Mouse (Mus musculus) regulatory T cell (primary cell): ENCODE data around the gene Ptx3.
"Not testable (repeated sequence)": the region's sequence is repeated elsewhere in the genome, so short reads cannot be mapped to it uniquely, and the experiment has no call there.

ENCODE experiments used
- in situ Hi-C: fragments of 300-600 bp; cut with MboI, MseI; formaldehyde crosslinking; loops from one replicate; pipeline ENCODE4 v1.15.1; 2025; ENCODE audit warnings: high pct_unique_total_duplicates

Ptx3 gene

GRCm38 (mm10) chr3:66219655-66220191 is at the start of gene Ptx3:
Ptx3 (plus strand) TSS chr3:66219910.
- in situ Hi-C loops: no loop called here

GRCm38 (mm10) chr3:66172907-66173306 is 46.8 kb upstream of the Ptx3 start:
- in situ Hi-C loops: no loop called here

GRCm38 (mm10) chr3:66179647-66180046 is 40.1 kb upstream of the Ptx3 start:
- in situ Hi-C loops: no loop called here

- in situ Hi-C loops: no loop called here
These were observed 25.7 kb upstream of the Ptx3 start for GRCm38 (mm10) chr3:66193910-66194562.

- in situ Hi-C loops: no loop called here
These were observed 10.7 kb upstream of the Ptx3 start for GRCm38 (mm10) chr3:66208836-66209573.

GRCm38 (mm10) chr3:66213524-66213923 is 6.2 kb upstream of the Ptx3 start:
- in situ Hi-C loops: no loop called here

GRCm38 (mm10) chr3:66215759-66216158 is 4.0 kb upstream of the Ptx3 start:
- in situ Hi-C loops: no loop called here

- in situ Hi-C loops: no loop called here
These were observed 988 bp downstream of the Ptx3 start for GRCm38 (mm10) chr3:66220554-66221242.

GRCm38 (mm10) chr3:66221243-66221611 is 1.5 kb downstream of the Ptx3 start:
- in situ Hi-C loops: no loop called here

GRCm38 (mm10) chr3:66224931-66225537 is 5.3 kb downstream of the Ptx3 start:
- in situ Hi-C loops: no loop called here

- in situ Hi-C loops: not testable (repeated sequence)
These were observed 16.6 kb downstream of the Ptx3 start for GRCm38 (mm10) chr3:66236234-66236871.

GRCm38 (mm10) chr3:66240476-66240875 is 20.8 kb downstream of the Ptx3 start:
- in situ Hi-C loops: no loop called here

- in situ Hi-C loops: no loop called here
These were observed 32.1 kb downstream of the Ptx3 start for GRCm38 (mm10) chr3:66251842-66252241.

GRCm38 (mm10) chr3:66254504-66255105 is 34.9 kb downstream of the Ptx3 start:
- in situ Hi-C loops: no loop called here

GRCm38 (mm10) chr3:66262319-66262718 is 42.6 kb downstream of the Ptx3 start:
- in situ Hi-C loops: no loop called here

GRCm38 (mm10) chr3:66263270-66263669 is 43.6 kb downstream of the Ptx3 start:
- in situ Hi-C loops: no loop called here
